Mouse (Mus musculus) ovary, postnatal 14 days (tissue): ENCODE measurements around the gene Syn3.

Experiments used
- DNase-seq: peaks from one replicate; pipeline ENCODE4 v3.0.0; 2022; ENCODE audit warnings: low spot score

The Syn3 gene

DNA sequence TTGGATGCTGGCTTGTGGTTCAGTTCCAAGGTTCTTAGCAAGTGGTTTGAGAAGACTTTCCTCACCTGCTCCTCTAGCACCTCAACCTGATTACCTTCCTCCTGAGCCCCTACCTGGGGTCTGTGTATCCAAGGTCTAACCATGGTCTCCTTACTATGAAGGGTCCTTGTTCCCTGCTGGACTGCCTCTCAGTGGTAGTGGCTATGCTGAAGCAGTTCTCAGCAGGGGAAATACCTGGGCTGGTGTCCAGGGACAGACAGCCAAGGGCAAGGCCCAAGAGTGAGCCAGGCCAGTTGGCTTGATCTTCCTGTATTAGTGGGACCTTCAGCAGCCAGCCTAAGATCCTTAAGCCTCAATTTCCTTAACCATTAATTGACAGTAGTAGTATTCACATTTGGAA is 294.8 kb downstream of the Syn3 start:
- peak; percentile 7 for DNase-seq

- DNase-seq = no peak
Measured at GRCm38 (mm10) chr10:86203175-86203574, 295.5 kb downstream of the Syn3 start.

GRCm38 (mm10) chr10:86201826-86202225 is 296.9 kb downstream of the Syn3 start:
- no peak for DNase-seq

GRCm38 (mm10) chr10:86201006-86201405 is 297.7 kb downstream of the Syn3 start:
- DNase-seq = no peak

- DNase-seq = no peak
Measured at GRCm38 (mm10) chr10:86196414-86197025, 302.2 kb downstream of the Syn3 start.

DNA sequence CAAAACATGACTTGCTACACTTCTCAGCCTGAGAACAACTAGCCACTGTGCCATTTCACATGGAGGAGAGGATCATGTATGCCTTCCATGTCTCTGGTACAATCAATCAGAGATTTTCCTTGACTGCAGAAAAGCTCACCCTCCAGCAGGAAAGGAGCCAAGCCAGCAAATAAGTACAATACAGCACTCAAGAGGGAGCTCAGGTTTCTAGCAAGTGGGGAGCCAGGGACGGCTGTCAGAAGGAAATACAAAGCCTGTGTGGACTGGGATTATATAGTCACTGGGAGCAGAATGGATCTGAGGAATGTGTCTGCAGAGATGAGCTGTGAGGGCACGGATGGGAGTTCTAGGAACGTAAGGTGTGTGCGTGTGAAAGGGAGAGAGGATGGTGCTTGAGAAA is 304.0 kb downstream of the Syn3 start:
- DNase-seq = no peak

DNA sequence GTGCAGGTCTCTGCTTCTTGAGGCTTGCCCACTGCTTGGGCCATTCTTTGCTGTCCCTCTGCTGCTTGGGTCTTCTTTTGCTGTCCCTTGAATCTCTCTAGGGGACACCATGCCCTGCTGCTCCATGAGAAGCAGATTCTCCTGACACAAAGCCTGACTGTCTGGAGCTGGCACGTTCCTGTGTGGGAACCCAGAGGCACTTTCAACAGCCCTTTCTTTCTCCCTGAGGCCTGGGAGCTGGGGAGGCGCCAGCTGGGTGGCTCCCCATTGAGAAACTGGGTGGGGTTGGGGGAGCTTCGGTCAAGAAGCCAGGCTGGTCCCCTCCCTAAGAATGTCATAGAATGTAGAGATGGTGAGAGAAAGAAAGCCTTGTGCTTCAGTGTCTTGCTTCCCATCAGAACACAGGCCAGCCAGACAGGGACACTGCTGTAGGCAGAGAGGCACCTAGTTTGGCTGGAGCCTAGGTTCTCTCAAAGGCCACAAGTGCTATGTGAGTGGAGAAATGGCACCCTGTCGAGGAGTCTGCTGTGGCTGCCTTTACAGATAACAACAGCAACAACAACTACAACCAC is 304.7 kb downstream of the Syn3 start:
- no peak for DNase-seq

- no peak for DNase-seq
Measured at GRCm38 (mm10) chr10:86188614-86189013, 310.1 kb downstream of the Syn3 start.

GRCm38 (mm10) chr10:86187881-86188280 is 310.8 kb downstream of the Syn3 start:
- no peak for DNase-seq

GRCm38 (mm10) chr10:86183148-86183885 is 315.4 kb downstream of the Syn3 start:
- no peak for DNase-seq

- peak; percentile 47 for DNase-seq
Measured at GRCm38 (mm10) chr10:86182183-86182805, 316.4 kb downstream of the Syn3 start.

- no peak for DNase-seq
Measured at GRCm38 (mm10) chr10:86176411-86176810, 322.3 kb downstream of the Syn3 start.

GRCm38 (mm10) chr10:86174017-86174416 is 324.7 kb downstream of the Syn3 start:
- no peak for DNase-seq

DNA sequence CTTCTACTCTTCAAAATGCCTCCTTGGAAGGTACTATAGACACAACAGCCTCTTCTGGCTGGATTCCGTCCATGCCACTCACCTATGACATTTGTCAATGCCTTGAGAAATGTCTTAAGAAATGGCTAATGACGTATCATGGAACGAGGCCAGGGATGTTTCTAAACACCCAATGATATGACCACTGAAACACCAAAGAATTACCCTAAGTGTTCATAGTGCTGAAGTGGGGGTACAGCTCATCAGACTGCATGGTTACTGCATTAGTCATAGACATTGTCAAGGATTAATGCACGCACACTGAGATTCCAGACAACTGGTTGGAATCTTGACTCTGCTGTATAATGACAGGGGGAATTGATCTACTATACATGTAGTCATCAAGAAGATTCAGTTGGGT is 325.4 kb downstream of the Syn3 start:
- DNase-seq = no peak

GRCm38 (mm10) chr10:86171246-86171645 is 327.4 kb downstream of the Syn3 start:
- DNase-seq = no peak

DNA sequence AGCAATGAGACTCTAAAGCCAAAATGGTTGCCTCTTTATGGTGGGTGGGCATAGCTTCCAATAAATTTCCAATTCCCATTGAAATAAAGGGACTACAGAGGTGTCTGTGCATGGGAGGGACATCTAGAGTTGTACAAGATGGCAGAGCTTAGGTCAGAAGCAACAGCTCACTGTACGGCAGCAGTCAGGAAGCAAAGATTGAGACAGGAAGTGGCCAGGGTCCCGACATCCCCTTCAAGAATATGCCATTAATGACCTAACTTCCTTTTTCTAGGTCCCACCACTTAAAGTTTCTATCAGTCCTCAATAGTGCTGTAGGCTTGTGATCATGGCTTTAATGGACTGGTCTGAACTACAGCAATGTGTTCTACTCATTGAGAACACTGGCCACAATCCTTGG is 330.6 kb downstream of the Syn3 start:
- DNase-seq = no peak

- DNase-seq = no peak
Measured at GRCm38 (mm10) chr10:86166854-86167268, 331.8 kb downstream of the Syn3 start.

GRCm38 (mm10) chr10:86164098-86164497 is 334.6 kb downstream of the Syn3 start:
- no peak for DNase-seq

- DNase-seq = no peak
Measured at GRCm38 (mm10) chr10:86161783-86162271, 336.9 kb downstream of the Syn3 start.

DNA sequence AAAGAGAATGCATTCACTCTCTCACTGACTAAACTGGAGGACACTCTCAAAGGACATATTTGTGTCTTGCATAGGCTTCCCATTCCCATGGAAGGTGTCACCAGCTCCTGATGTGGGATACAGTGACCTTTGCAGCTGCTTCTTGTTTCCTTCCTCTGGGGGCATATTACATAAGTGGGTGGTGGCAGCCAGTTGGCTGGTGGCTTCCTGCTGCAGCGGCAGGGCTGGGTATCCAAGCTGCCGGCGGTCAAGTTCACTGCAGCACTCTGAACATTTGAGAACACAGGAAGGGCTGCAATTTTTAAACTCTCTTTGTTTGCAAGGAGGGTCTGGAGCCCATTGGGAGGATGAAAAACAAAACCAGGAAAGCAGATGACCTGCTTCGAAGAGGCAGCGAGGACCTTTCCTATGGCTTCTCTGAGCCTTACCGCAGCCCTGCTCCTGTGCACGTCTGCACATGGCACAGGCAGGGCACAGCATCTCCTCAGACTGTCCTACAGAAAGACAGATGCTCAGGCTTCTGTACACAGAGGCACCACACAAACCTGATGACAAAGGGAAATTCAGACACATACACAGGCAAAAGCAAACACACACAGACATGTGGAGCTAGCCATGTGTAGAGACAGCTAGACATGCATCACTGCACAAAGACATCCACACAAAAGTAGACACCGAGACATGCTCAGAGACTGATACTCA is 340.3 kb downstream of the Syn3 start:
- DNase-seq = no peak

GRCm38 (mm10) chr10:86155344-86155743 is 343.4 kb downstream of the Syn3 start:
- DNase-seq = no peak

- no peak for DNase-seq
Measured at GRCm38 (mm10) chr10:86153221-86153620, 345.5 kb downstream of the Syn3 start.
